Mouse (Mus musculus) hindbrain, embryonic 12.5 days (tissue): Measurements from ENCODE around the gene Cd99l2. TPM values are rescaled to one million over a fixed set of nuclear protein-coding genes. Genes with fewer than 3 reads are reported as not detected.

Experiments
- ATAC-seq: fragments of 200-750 bp; cut with Nextera tagmentation; 2 replicates; pipeline ENCODE4 v1.8.0; 2017; ENCODE audit warnings: moderate TSS enrichment; ENCODE audit not compliant: low FRiP score
- H3K27ac ChIP-seq: fragments of 300-500 bp; sonication (generic); 2 replicates; pipeline ENCODE4 v1.5.1; 2016; ENCODE audit warnings: mild to moderate bottlenecking
- H3K27me3 ChIP-seq: fragments of 300-500 bp; sonication (generic); 2 replicates; pipeline ENCODE4 v1.6.1; 2016; ENCODE audit warnings: mild to moderate bottlenecking
- H3K36me3 ChIP-seq: fragments of 300-500 bp; sonication (generic); 2 replicates; pipeline ENCODE4 v1.6.1; 2016; ENCODE audit warnings: mild to moderate bottlenecking
- H3K4me1 ChIP-seq: fragments of 300-500 bp; sonication (generic); 2 replicates; pipeline ENCODE4 v1.6.1; 2016
- H3K4me2 ChIP-seq: fragments of 300-500 bp; sonication (generic); replicated peaks from 2 replicates; pipeline ENCODE4 v1.6.1; 2016; ENCODE audit warnings: mild to moderate bottlenecking
- H3K4me3 ChIP-seq: fragments of 300-500 bp; sonication (generic); 2 replicates; pipeline ENCODE4 v1.5.1; 2016; ENCODE audit warnings: mild to moderate bottlenecking
- H3K9ac ChIP-seq: fragments of 300-500 bp; sonication (generic); 2 replicates; pipeline ENCODE4 v1.6.1; 2016; ENCODE audit warnings: mild to moderate bottlenecking, moderate library complexity
- H3K9me3 ChIP-seq: fragments of 300-500 bp; sonication (generic); replicated peaks from 2 replicates; pipeline ENCODE4 v1.6.1; 2016; ENCODE audit warnings: mild to moderate bottlenecking
- WGBS: fragments of 180-500 bp; shearing (Covaris S2); methylation state at CpG from one replicate; pipeline ENCODE4 v1.1.7; 2016; 5-methylcytosine and 5-hydroxymethylcytosine counted together
- polyA plus RNA-seq: library from polyadenylated mRNA; unstranded; fragments of >200 nt; fragmentation: Nextera tagmentation; extraction: Ambion mirVana; gene quantifications from 2 replicates; pipeline ENCODE4 v1.2.1, GENCODE M21; 2016

Gene Cd99l2
- polyA plus RNA-seq: 46.1 and 46.2 TPM in 2 replicates

GRCm38 (mm10) chrX:71492634-71493278, at the start of gene Cd99l2:
Gene Cd99l2 (minus strand): TSS chrX:71492849.
- WGBS: 27% methylated on average over 22 of the region's 23 CpGs
- peak; percentile 97 for ATAC-seq
- peak within 1 kb of the TSS; percentile 50 for H3K4me3 ChIP-seq
- H3K9me3 ChIP-seq: no peaks in the 10 kb centered on the region
- H3K4me1 ChIP-seq: peaks cover 2% of the 10 kb centered on the region; the same call in 1 of the 2 replicates
- peak within 1 kb of the TSS; percentile 63 for H3K9ac ChIP-seq
- H3K27me3 ChIP-seq: peaks cover 5% of the 10 kb centered on the region; the same call in 1 of the 2 replicates
- H3K27ac ChIP-seq: peak within 1 kb of the TSS; percentile 89
- H3K4me2 ChIP-seq: peak within 1 kb of the TSS; percentile 60
- no peaks in the 10 kb centered on the region for H3K36me3 ChIP-seq

GRCm38 (mm10) chrX:71540821-71541510, 48.3 kb upstream of the Cd99l2 start:
- H3K4me3 ChIP-seq: no peak overlapping the region
- H3K9me3 ChIP-seq: no peaks in the 10 kb centered on the region
- no peak for ATAC-seq
- no peaks in the 10 kb centered on the region for H3K4me1 ChIP-seq
- no peaks in the 10 kb centered on the region for H3K27me3 ChIP-seq
- no peak overlapping the region for H3K4me2 ChIP-seq
- H3K9ac ChIP-seq: no peak overlapping the region
- WGBS: 79% methylated on average over 7 of the region's 7 CpGs
- no peaks in the 10 kb centered on the region for H3K36me3 ChIP-seq
- no peak overlapping the region for H3K27ac ChIP-seq

- no peak overlapping the region for H3K9ac ChIP-seq
- H3K9me3 ChIP-seq: no peaks in the 10 kb centered on the region
- no peaks in the 10 kb centered on the region for H3K36me3 ChIP-seq
- H3K27me3 ChIP-seq: no peaks in the 10 kb centered on the region
- no peak overlapping the region for H3K4me3 ChIP-seq
- H3K27ac ChIP-seq: no peak overlapping the region
- 67% methylated on average over 2 of the region's 2 CpGs for WGBS
- no peak overlapping the region for H3K4me2 ChIP-seq
- no peaks in the 10 kb centered on the region for H3K4me1 ChIP-seq
- no peak for ATAC-seq
Measured at GRCm38 (mm10) chrX:71537791-71538190, 45.1 kb upstream of the Cd99l2 start.

- Histone ChIP-seq H3K36me3 (no peaks in the 10 kb centered on the region), H3K4me3 (no peak overlapping the region), H3K27me3 (no peaks in the 10 kb centered on the region), H3K9ac (no peak overlapping the region), H3K27ac (no peak overlapping the region), H3K4me1 (no peaks in the 10 kb centered on the region), H3K4me2 (no peak overlapping the region), H3K9me3 (no peaks in the 10 kb centered on the region)
- 79% methylated on average over 5 of the region's 5 CpGs for WGBS
- ATAC-seq: no peak
Measured at GRCm38 (mm10) chrX:71534102-71534501, 41.5 kb upstream of the Cd99l2 start.

GRCm38 (mm10) chrX:71532635-71533034, 40.0 kb upstream of the Cd99l2 start:
- Histone ChIP-seq H3K4me3 (no peak overlapping the region), H3K27ac (no peak overlapping the region), H3K27me3 (no peaks in the 10 kb centered on the region), H3K9ac (no peak overlapping the region), H3K9me3 (no peaks in the 10 kb centered on the region), H3K4me2 (no peak overlapping the region), H3K36me3 (no peaks in the 10 kb centered on the region), H3K4me1 (peaks cover 5% of the 10 kb centered on the region; the same call in 1 of the 2 replicates)
- 62% methylated on average over 3 of the region's 3 CpGs for WGBS
- ATAC-seq: no peak

- Histone ChIP-seq H3K9me3 (no peaks in the 10 kb centered on the region), H3K4me2 (no peak overlapping the region), H3K36me3 (no peaks in the 10 kb centered on the region), H3K4me3 (no peak overlapping the region), H3K27me3 (no peaks in the 10 kb centered on the region), H3K4me1 (peaks cover 5% of the 10 kb centered on the region; the same call in 1 of the 2 replicates), H3K9ac (no peak overlapping the region), H3K27ac (peak overlapping the region; percentile 55; the same call in 1 of the 2 replicates)
- ATAC-seq: peak; percentile 95
- WGBS: 43% methylated on average over 6 of the region's 6 CpGs
Measured at GRCm38 (mm10) chrX:71528646-71529045, 36.0 kb upstream of the Cd99l2 start.

- H3K36me3 ChIP-seq: no peaks in the 10 kb centered on the region
- peaks cover 5% of the 10 kb centered on the region; the same call in 1 of the 2 replicates for H3K4me1 ChIP-seq
- no peak overlapping the region for H3K9ac ChIP-seq
- no peak overlapping the region for H3K4me3 ChIP-seq
- WGBS: 47% methylated on average over 3 of the region's 3 CpGs
- H3K27me3 ChIP-seq: no peaks in the 10 kb centered on the region
- peak; percentile 65; the same call in 1 of the 2 replicates for ATAC-seq
- no peaks in the 10 kb centered on the region for H3K9me3 ChIP-seq
- H3K4me2 ChIP-seq: no peak overlapping the region
- no peak overlapping the region; the same call in 1 of the 2 replicates for H3K27ac ChIP-seq
Measured at GRCm38 (mm10) chrX:71528150-71528549, 35.5 kb upstream of the Cd99l2 start.

GRCm38 (mm10) chrX:71527461-71527860, 34.8 kb upstream of the Cd99l2 start:
- H3K4me3 ChIP-seq: no peak overlapping the region
- no peak for ATAC-seq
- no peak overlapping the region for H3K27ac ChIP-seq
- no peak overlapping the region for H3K9ac ChIP-seq
- no peaks in the 10 kb centered on the region for H3K36me3 ChIP-seq
- WGBS: 75% methylated on average over 1 of the region's 1 CpGs
- peaks cover 5% of the 10 kb centered on the region; the same call in 1 of the 2 replicates for H3K4me1 ChIP-seq
- no peaks in the 10 kb centered on the region for H3K27me3 ChIP-seq
- H3K4me2 ChIP-seq: no peak overlapping the region
- no peaks in the 10 kb centered on the region for H3K9me3 ChIP-seq

- WGBS: 73% methylated on average over 3 of the region's 3 CpGs
- Histone ChIP-seq H3K4me3 (no peak overlapping the region), H3K27ac (no peak overlapping the region), H3K9me3 (no peaks in the 10 kb centered on the region), H3K4me2 (no peak overlapping the region), H3K4me1 (peaks cover 5% of the 10 kb centered on the region; the same call in 1 of the 2 replicates), H3K36me3 (no peaks in the 10 kb centered on the region), H3K27me3 (no peaks in the 10 kb centered on the region), H3K9ac (no peak overlapping the region)
- ATAC-seq: no peak
Measured at GRCm38 (mm10) chrX:71525593-71526299, 33.1 kb upstream of the Cd99l2 start.

- H3K9ac ChIP-seq: no peak overlapping the region
- WGBS: 67% methylated on average over 2 of the region's 2 CpGs
- H3K27ac ChIP-seq: no peak overlapping the region
- H3K4me2 ChIP-seq: no peak overlapping the region
- H3K27me3 ChIP-seq: no peaks in the 10 kb centered on the region
- H3K4me1 ChIP-seq: peaks cover 5% of the 10 kb centered on the region; the same call in 1 of the 2 replicates
- ATAC-seq: no peak
- H3K4me3 ChIP-seq: no peak overlapping the region
- no peaks in the 10 kb centered on the region for H3K36me3 ChIP-seq
- no peaks in the 10 kb centered on the region for H3K9me3 ChIP-seq
Measured at GRCm38 (mm10) chrX:71524310-71524709, 31.7 kb upstream of the Cd99l2 start.

- Histone ChIP-seq H3K36me3 (no peaks in the 10 kb centered on the region), H3K9me3 (no peaks in the 10 kb centered on the region), H3K27ac (no peak overlapping the region), H3K27me3 (no peaks in the 10 kb centered on the region), H3K9ac (no peak overlapping the region), H3K4me1 (0 out of 2 replicates have a peak, but pooled peaks cover 2% of the 10 kb centered on the region), H3K4me2 (no peak overlapping the region), H3K4me3 (no peak overlapping the region)
- ATAC-seq: no peak
- WGBS: 92% methylated on average over 3 of the region's 3 CpGs
Measured at GRCm38 (mm10) chrX:71522889-71523288, 30.2 kb upstream of the Cd99l2 start.

GRCm38 (mm10) chrX:71519252-71519651, 26.6 kb upstream of the Cd99l2 start:
- WGBS: 80% methylated on average over 4 of the region's 4 CpGs
- H3K27ac ChIP-seq: no peak overlapping the region

More at GRCm38 (mm10) chrX:71519252-71519651, 26.6 kb upstream of the Cd99l2 start:
- Histone ChIP-seq H3K4me2 (no peak overlapping the region), H3K9ac (no peak overlapping the region), H3K9me3 (no peaks in the 10 kb centered on the region), H3K27me3 (no peaks in the 10 kb centered on the region), H3K4me1 (no peaks in the 10 kb centered on the region), H3K36me3 (no peaks in the 10 kb centered on the region), H3K4me3 (no peak overlapping the region)
- no peak for ATAC-seq
